Mouse (Mus musculus) gastrocnemius, postnatal 4 days (tissue): ENCODE data around the gene Alpi. TPM values are rescaled to one million over a fixed set of nuclear protein-coding genes. Genes with fewer than 3 reads are reported as not detected.

Experiments used
- DNase-seq, 2 experiments: peaks; one replicate each; pipeline ENCODE4 v3.0.0; 2021 to 2022; ENCODE audit warnings: low spot score in 2 of 2, mixed read lengths in 2 of 2
- total RNA-seq, 2 experiments: library from RNA; stranded (reverse); gene quantifications; 2 replicates each; pipeline ENCODE4 v1.2.3; 2021

Gene Alpi
- total RNA-seq, 2 experiments from 2014 or later = not detected

DNA sequence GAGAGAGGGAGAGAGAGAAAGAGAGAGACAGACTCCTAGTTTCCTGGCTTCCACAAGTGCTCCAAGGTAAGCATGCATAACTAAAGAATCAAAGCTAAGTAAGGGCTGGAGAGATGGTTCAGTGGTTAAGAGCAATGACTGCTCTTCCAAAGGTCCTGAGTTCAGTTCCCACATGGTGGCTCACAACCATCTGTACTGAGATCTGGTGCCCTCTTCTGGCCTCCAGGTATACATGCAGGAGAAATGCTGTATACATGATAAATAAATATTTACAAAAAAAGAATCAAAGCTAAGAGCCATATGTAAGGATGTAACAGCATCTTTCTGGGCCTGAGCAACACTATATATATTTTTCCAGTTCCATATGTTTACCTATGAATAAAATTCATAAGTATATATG is 40.5 kb downstream of the Alpi start:
- DNase-seq = no peak

DNA sequence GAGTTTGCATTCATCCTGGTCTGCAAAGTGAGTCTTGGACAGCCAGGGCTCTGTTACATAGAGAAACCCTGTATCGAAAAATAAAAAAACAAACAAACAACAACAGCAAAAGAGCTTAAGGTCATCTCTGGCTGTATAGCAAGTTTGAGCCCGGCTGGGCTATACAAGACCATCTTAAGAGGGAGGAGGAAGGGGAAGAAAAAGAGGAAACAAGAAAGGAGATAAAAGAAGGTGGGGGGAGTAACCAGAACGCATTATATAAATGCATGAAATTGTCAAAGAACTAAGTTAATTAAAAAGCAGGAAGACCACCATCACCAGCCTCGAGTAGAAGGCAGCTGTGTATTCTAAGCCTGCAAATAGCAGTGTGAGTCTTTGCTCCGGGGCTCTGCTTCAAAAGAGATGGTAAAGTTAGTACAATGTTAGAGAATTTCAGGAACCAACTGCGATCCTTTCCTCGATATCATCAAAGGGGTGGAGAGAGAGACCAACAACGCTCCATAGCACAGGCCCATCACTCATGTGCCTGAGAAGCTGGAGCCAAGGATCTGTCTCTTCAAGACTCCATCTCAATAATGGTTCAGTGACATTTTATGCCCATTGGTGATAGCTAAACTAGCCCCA is 42.3 kb downstream of the Alpi start:
- no peak for DNase-seq

GRCm38 (mm10) chr1:87057075-87057474 is 44.3 kb downstream of the Alpi start:
- DNase-seq = no peak

DNA sequence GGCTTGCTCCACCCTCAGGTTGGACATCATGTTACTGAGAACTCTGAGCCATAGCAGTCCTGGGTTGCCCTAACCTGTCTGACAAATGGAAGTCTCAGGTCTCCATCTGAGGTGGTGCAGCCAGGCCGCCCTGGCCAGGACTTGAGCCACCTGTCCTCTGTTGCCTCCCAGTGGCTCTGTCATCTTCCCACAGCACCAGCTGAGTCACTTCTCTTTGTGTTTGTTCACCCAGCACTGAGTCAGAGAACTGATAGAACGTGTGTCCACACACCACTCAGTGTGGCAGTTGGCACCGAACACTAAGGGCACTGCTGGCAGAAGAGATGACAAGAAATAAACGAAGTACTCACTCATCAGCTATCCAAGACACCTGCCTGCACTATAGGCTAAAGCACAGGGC is 50.0 kb downstream of the Alpi start:
- DNase-seq = no peak

DNA sequence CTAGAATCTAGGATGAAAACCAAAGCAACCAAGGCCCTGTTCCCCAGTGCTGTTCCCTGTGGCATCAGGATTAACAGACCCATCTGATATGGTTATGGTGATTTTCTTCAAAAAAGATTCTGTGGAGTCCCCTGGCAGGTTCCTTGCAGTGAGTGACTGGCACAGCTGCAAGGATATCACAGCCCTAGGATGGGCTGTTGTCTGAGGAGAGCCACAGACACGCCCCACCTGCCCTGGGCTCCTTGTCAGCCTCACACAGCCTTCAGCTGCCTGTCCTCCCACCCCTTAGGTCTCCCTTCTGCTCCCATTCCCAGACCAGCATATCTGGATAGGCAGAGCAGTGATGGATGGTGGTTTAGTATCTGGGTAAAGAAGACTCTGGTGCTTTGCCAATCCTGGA is 50.7 kb downstream of the Alpi start:
- DNase-seq = no peak

DNA sequence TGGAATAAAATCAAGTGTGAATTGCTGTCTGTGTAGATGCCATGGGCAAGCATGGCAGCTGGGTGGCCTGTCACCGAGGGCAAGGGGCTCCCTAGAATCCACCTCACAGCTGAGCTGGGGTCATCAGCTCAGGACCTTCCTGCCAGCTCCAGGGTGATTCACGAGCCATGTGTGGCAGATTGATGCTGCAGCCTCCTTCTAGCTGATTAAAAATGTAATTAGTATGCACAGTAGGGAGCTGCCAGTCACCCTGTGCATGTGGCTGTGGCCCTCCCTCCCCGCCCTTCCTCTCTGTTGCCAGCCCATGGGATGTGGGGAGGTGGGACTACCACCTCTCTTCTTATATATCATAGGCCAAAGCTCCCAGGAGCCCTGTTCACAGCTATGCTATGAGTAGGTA is 51.3 kb downstream of the Alpi start:
- DNase-seq = no peak

Other genes with a start within 250 kb of the Alpi start
- gene Alppl2, start 11.7 kb downstream of the Alpi start, total RNA-seq = not detected
- gene Akp3, start 23.4 kb upstream of the Alpi start, total RNA-seq = not detected
- under 1 TPM in 1 of 2 experiments, not detected in 1; 0.07 TPM for gene Ecel1, start 54.9 kb upstream of the Alpi start, total RNA-seq
- not detected for gene Prss56, start 81.7 kb upstream of the Alpi start, total RNA-seq
- gene Chrnd, start 89.0 kb upstream of the Alpi start, total RNA-seq = 10 to 100 TPM; 34.2 to 43.2 TPM
- 10 to 100 TPM; 24.8 to 32.9 TPM for gene Chrng, start 103.1 kb upstream of the Alpi start, total RNA-seq
- 100 to 1,000 TPM; 107 to 110 TPM for gene Eif4e2, start 112.3 kb upstream of the Alpi start, total RNA-seq
- 10 to 100 TPM; 25.1 to 28.5 TPM for gene Efhd1, start 162.8 kb upstream of the Alpi start, total RNA-seq
- 10 to 100 TPM; 55.5 to 69.3 TPM for gene Gigyf2, start 225.4 kb upstream of the Alpi start, total RNA-seq